Mouse (Mus musculus) thymus, postnatal 4 days (tissue): ENCODE results near the gene Olfr958.
A peak's percentile ranks its signal among the peaks of the same experiment; 100 is the strongest.

Experiments
- DNase-seq: peaks from one replicate; pipeline ENCODE4 v3.0.0; 2021

The Olfr958 gene

GRCm38 (mm10) chr9:39553946-39554345 lies at the start of gene Olfr958:
Olfr958 (minus strand) TSS chr9:39554054.
- no peak for DNase-seq

DNA sequence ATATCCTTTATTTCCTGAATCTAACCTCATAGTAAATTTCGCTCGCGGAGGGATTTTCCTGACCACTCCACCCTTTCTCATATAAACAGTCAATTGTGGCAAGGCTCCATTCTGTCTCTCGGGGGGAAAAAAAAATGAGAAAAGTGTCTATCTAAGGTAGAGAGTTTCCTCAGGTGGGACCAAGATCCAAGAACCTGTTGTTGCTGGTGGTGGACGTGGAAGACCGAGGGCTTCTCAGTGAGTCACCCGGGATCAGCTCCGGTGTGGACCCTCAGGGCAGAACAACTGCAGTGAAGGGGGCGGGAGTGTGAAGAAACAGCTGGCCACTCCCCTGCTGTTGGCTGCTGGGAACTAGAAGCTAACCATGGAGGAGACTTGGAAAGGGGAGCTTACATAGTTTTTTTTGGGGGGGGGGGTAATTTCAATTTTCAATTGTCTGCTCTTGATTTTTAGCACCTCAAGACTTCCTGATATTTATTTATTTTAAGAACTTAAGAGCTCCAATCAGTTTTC lies 49.5 kb upstream of the Olfr958 start:
- no peak for DNase-seq

DNA sequence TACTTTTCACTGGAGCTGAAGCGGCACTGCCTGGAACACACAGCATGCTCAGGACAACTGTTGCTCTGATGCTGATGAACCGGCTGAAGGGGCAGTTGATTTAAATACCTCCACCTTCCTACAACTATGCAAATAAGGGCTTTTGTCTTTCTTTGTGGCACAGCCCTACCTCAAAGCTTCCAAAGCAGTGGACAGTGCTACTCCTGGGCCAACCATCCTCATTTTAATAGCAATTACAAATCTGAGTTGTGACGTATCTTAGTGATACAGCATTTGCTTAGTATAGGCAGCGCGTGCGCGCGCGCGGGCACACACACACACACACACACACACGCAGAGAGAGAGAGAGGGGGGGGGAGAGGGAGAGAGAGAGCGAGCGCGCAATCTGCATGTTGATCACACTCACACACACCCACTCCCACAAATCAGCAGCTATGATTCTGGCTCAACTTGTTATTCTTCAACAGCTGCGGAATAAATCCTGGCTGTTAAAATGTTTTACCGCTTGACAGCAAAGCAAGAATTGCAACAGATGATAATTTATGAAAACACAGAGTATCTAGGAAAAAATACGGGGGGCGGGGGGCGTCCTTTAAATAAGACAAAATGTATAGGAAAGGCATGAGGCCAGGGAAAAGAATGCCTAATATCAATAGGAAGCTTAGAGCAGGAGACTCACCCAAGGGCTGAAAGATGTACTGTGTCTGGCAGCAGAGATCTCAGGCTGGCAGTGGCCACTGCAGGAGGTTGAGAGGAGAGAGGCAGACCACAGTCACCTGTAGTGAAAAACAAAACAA lies 48.9 kb upstream of the Olfr958 start:
- no peak for DNase-seq

GRCm38 (mm10) chr9:39577050-39577449 lies 23.2 kb upstream of the Olfr958 start:
- no peak for DNase-seq

DNA sequence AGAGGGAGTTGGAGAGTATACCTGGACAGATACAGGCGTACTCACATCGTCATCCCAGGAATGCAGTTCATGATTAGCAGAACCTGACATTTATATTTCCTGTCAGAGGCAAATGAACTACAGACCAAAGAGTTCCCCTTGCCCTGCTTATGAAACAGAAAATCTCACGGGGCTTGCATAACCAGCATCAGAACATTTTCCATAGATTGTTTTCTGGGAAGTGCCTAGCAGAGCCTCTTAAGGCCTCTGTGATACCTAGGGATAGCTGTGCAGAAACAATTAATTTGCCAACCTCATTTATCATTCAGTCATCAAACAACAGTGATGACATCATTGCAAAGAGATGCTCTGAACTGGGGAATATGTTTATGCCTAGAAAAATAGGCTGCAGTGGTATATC lies 21.6 kb upstream of the Olfr958 start, which contains the start of gene Olfr959:
Gene Olfr959 (minus strand): TSS at position 101 of the 400 bp plus-strand sequence.
- no peak for DNase-seq

DNA sequence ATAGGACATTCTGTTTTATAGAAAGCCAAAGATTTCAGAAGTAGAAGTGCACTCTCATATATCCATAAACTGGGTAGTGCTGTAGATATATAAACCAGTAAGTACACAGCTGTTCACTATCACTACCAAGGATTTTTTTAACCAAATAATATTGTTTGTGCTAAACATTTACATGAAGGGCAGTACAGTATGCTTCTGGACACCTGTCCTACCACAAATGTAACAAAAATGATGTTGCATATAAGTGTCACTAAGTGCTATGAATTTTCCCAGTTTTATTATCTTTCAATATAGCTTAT lies 4.4 kb upstream of the Olfr958 start:
- DNase-seq = no peak

GRCm38 (mm10) chr9:39557529-39558348 lies 3.9 kb upstream of the Olfr958 start:
- no peak for DNase-seq

GRCm38 (mm10) chr9:39550806-39551205 lies 3.0 kb downstream of the Olfr958 start:
- DNase-seq = no peak

DNA sequence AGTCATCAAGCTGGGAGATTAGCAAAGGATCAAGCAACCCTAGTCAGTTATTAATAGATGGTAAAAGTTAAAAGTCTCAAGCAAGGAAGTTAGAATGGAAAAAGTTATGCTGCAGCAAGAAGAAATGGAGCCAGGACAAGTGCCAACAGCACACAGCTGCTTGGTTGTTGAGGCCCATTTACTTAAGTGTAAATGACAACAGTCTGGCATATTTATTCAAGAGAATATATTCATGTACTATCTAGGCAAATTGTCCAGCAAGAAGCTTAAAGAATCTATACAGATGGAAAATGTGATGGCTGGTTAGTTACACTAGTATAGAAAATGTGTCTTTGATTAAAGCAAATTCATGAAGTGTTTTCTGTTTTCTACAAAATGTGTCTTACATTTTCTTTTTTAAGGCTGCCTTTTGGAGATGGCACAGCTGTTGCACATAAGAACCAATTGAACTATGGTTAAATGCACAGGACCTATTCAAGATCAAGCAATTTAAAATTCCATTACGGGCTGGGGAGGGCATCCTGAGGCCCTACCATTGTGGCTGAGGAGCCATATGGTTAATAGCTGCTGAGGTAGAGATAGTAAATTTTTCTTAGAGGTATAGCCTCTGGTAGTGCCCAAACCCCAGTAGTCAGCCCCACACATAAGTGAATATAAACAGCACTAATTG lies 30.1 kb downstream of the Olfr958 start:
- DNase-seq = no peak

DNA sequence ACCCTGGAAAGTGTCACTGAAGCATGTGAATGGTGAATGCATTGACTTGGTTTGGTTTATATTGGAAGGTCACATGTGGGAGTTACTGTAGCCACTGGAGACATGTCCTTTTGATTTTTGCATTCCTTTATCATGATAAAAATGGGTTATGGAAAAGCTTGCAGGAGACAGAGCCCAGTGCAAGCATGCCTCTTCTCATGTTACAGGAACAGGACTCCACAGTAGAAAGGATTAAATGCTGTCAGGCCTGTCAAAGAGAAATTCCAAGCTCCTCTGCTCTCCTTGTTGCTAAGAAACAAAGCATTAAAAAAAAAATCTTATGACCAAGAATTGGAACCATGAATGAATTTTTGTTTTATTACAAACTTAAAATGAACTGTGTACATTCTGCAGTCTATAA lies 35.3 kb downstream of the Olfr958 start:
- DNase-seq = no peak

DNA sequence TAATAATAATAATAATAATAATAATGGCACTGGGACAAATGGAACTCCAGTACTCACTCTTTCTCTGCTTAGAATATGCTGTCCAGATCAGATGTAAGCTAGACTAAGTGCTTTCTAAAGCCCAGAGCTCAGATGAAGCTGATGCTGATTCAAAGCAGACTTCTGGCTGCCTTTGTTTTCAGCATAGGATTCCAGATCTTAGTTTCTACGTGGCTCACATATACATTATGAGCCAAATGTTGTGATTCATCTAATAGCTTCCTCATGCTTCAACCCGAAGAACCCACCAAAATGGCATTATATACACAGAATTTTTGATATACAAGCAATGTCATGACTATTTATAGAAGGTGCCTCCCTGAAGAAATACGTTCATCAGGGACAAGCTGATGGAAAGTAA lies 38.3 kb downstream of the Olfr958 start, which contains the start of gene Olfr957:
Gene Olfr957 (minus strand): TSS at position 279 of the 400 bp plus-strand sequence.
- DNase-seq = no peak

DNA sequence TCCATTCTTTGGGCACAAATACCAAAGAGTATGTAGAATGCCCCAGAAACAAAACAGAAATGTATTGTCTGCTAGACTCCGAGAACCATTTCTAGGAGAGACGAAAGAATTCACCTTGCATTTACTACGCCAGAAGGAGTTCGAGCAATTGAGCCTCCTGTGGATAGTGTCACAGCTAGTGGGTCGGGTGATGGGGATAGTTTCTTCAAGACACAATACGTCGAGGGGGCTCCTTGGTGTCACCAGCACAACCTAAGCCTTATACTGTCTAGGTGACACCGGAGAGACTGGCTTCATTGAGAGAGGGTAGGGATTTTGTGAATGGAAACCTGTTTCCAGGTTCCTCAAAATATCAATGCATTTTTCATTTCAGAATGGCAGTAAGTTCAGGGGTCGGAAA lies 44.4 kb downstream of the Olfr958 start:
- no peak for DNase-seq

DNA sequence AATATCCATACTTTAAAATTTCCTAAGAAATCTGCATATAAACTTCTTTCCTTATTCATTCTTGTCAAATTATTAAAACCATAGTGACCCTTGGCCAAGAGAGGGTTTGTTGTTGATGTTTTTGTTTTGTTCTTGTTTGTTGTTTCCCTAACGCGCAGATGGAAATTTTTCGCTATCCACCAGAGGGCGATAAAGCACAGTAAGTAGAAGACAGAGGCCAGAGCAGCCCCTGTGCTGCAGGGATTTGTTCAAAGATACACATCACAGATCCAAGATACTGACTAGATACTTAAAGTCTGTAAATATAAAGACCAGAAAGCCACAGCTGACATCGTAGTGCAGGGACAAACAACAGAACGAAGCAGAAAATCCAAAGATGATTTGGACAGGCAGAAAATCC lies 44.9 kb downstream of the Olfr958 start:
- peak; percentile 12 for DNase-seq
